Mouse (Mus musculus) C2C12 (cell line): ENCODE data around the gene Itfg2. TPM values are rescaled to one million over a fixed set of nuclear protein-coding genes. Genes with fewer than 3 reads are reported as not detected.

ENCODE experiments used
- H3K27me3 ChIP-seq: one replicate; pipeline ENCODE4 v1.6.1; 2011; ENCODE audit not compliant: control insufficient read depth, insufficient read depth, insufficient read length
- H3K36me3 ChIP-seq: one replicate; pipeline ENCODE4 v1.6.1; 2011; ENCODE audit not compliant: control insufficient read depth, insufficient read depth
- H3K4me3 ChIP-seq: one replicate; pipeline ENCODE4 v1.5.1; 2011; ENCODE audit warnings: mild to moderate bottlenecking, control low read depth; ENCODE audit not compliant: poor library complexity, insufficient read depth, severe bottlenecking
- H3K79me2 ChIP-seq: one replicate; pipeline ENCODE4 v1.6.1; 2011; ENCODE audit not compliant: control insufficient read depth, insufficient read depth
- H3K79me3 ChIP-seq: one replicate; pipeline ENCODE4 v1.6.1; 2011; ENCODE audit warnings: low read depth, control low read depth
- H3ac ChIP-seq: one replicate; pipeline ENCODE3; 2011; ENCODE audit warnings: low read depth; ENCODE audit not compliant: control insufficient read depth, insufficient read length
- CEBPB ChIP-seq: IDR thresholded peaks from one replicate; pipeline ENCODE4 v1.6.1; 2011; ENCODE audit warnings: low read depth, mild to moderate bottlenecking, control low read depth, moderate library complexity
- CTCF ChIP-seq: IDR thresholded peaks from one replicate; pipeline ENCODE4 v1.5.1; 2011; ENCODE audit not compliant: control insufficient read depth, insufficient read depth, insufficient read length
- MAX ChIP-seq: IDR thresholded peaks from one replicate; pipeline ENCODE4 v1.6.1; 2011; ENCODE audit warnings: mild to moderate bottlenecking, control low read depth
- MYOD1 ChIP-seq: IDR thresholded peaks from one replicate; pipeline ENCODE4 v1.6.1; 2011; ENCODE audit warnings: low read depth; ENCODE audit not compliant: control insufficient read depth, insufficient read length
- MYOG ChIP-seq: IDR thresholded peaks from one replicate; pipeline ENCODE4 v1.6.1; 2011; ENCODE audit not compliant: control insufficient read depth, insufficient read length; ENCODE audit errors: extremely low read depth
- USF1 ChIP-seq: IDR thresholded peaks from one replicate; pipeline ENCODE4 v1.6.1; 2011; ENCODE audit warnings: low read depth, mild to moderate bottlenecking, control low read depth, moderate library complexity
- polyA plus RNA-seq: library from polyadenylated mRNA; unstranded; fragments of >200 nt; fragmentation: generic; extraction: Trizol; gene quantifications from one replicate; pipeline ENCODE4 v1.2.1, GENCODE M21; 2012; ENCODE audit warnings: missing spikeins

Gene Itfg2
- polyA plus RNA-seq, 1 experiment = 28.9 TPM

GRCm38 (mm10) chr6:128363007-128363825, 61.5 kb downstream of the Itfg2 start:
- peak overlapping the region; percentile 77 for H3ac ChIP-seq
- peaks cover 40% of the 10 kb centered on the region for H3K36me3 ChIP-seq
- TF ChIP-seq MAX (no peak), MYOD1 (peak; percentile 55)
- H3K79me2 ChIP-seq = peaks cover 82% of the 10 kb centered on the region
- H3K27me3 ChIP-seq = no peaks in the 10 kb centered on the region
- H3K79me3 ChIP-seq = peaks cover 54% of the 10 kb centered on the region
- H3K4me3 ChIP-seq = peak overlapping the region; percentile 60

GRCm38 (mm10) chr6:128362381-128363006, 62.2 kb downstream of the Itfg2 start, which contains the start of the genes Rhno1 and Foxm1:
Rhno1 (minus strand) TSS chr6:128362911.
Foxm1 (plus strand) TSS chr6:128362967.
- Histone ChIP-seq H3K36me3 (peaks cover 40% of the 10 kb centered on the region), H3K79me2 (peaks cover 75% of the 10 kb centered on the region), H3K27me3 (no peaks in the 10 kb centered on the region), H3ac (peak within 1 kb of the TSS; percentile 77), H3K79me3 (peaks cover 51% of the 10 kb centered on the region), H3K4me3 (peak within 1 kb of the TSS; percentile 60)
- TF ChIP-seq USF1 (peak; percentile 90), CEBPB (no peak)

GRCm38 (mm10) chr6:128361901-128362300, 62.8 kb downstream of the Itfg2 start:
- Histone ChIP-seq H3K4me3 (peak overlapping the region; percentile 60), H3K27me3 (no peaks in the 10 kb centered on the region), H3K36me3 (peaks cover 40% of the 10 kb centered on the region), H3K79me3 (peaks cover 46% of the 10 kb centered on the region), H3ac (peak overlapping the region; percentile 77), H3K79me2 (peaks cover 69% of the 10 kb centered on the region)
- TF ChIP-seq CTCF (no peak), MYOG (no peak)

Other genes starting within 250 kb of the Itfg2 start
- gene Tead4, start 124.1 kb downstream of the Itfg2 start, polyA plus RNA-seq = 9.1 TPM
- gene Tulp3, start 69.1 kb downstream of the Itfg2 start, polyA plus RNA-seq = 19.0 TPM
- 39.9 TPM for gene Rhno1, start 62.0 kb downstream of the Itfg2 start, polyA plus RNA-seq
- 60.4 TPM for gene Foxm1, start 62.0 kb downstream of the Itfg2 start, polyA plus RNA-seq
- 0.21 TPM for gene Tex52, start 49.5 kb downstream of the Itfg2 start, polyA plus RNA-seq
- not detected for gene Gm44596, start 49.4 kb downstream of the Itfg2 start, polyA plus RNA-seq
- 0.51 TPM for gene Nrip2, start 25.6 kb downstream of the Itfg2 start, polyA plus RNA-seq
- gene Fkbp4, start 13.7 kb upstream of the Itfg2 start, polyA plus RNA-seq = 399 TPM
- not detected for gene Pzp, start 101.8 kb upstream of the Itfg2 start, polyA plus RNA-seq
- not detected for gene A2ml1, start 156.7 kb upstream of the Itfg2 start, polyA plus RNA-seq
- gene Klrb1a, start 198.6 kb upstream of the Itfg2 start, polyA plus RNA-seq = not detected
- not detected for gene Clec2h, start 237.5 kb upstream of the Itfg2 start, polyA plus RNA-seq